ENCODE assay signal across 7 mouse cellular contexts in genomic region chr2:79256001-79256339, GRCm38 (mm10). TPM values are rescaled to one million over a fixed set of nuclear protein-coding genes. Genes with fewer than 3 reads are reported as not detected.
DNase-seq lines count a peak whose midpoint lies in the region; ATAC-seq and TF ChIP-seq lines count a peak whose summit lies in the region.

No protein-coding gene starts in this region.

- peak overlapping the region; percentile 66 for H3K27ac ChIP-seq in lung, embryonic 16.5 days (ENCODE audit: low read length)
- H3K27ac ChIP-seq in limb, embryonic 11.5 days (replicated peaks; ENCODE audit: low read depth, low read length): no peak overlapping the region
- no peak overlapping the region for H3K27ac ChIP-seq in olfactory bulb, adult 2 months (ENCODE audit: insufficient read depth, low read depth, low read length)

- 20% methylated on average over 7 of the region's 7 CpGs for WGBS in lung, embryonic 16.5 days
- 15% methylated on average over 7 of the region's 7 CpGs for WGBS in limb, embryonic 11.5 days
- WGBS in olfactory bulb, adult 2 months: 8% methylated on average over 7 of the region's 7 CpGs

- peak overlapping the region; percentile 63 for H3K9ac ChIP-seq in lung, embryonic 16.5 days (ENCODE audit: low read length)
- peak overlapping the region; percentile 60; the same call in 1 of the 2 replicates for H3K9ac ChIP-seq in limb, embryonic 11.5 days (ENCODE audit: low read length)

- peaks cover 8% of the 10 kb centered on the region; the same call in 1 of the 2 replicates for H3K4me1 ChIP-seq in lung, embryonic 16.5 days (replicated peaks; ENCODE audit: control insufficient read depth, insufficient read depth, low read length)
- H3K4me1 ChIP-seq in erythroblast, embryonic 14.5 days (ENCODE audit: control insufficient read depth): peaks cover 79% of the 10 kb centered on the region
- H3K4me1 ChIP-seq in limb, embryonic 11.5 days (ENCODE audit: control insufficient read depth, insufficient read depth, low read length): peaks cover 8% of the 10 kb centered on the region
- peaks cover 13% of the 10 kb centered on the region for H3K4me1 ChIP-seq in olfactory bulb, adult 2 months (ENCODE audit: control insufficient read depth, insufficient read depth, low read length)

- H3K4me3 ChIP-seq in lung, embryonic 16.5 days (ENCODE audit: low read length): peak overlapping the region; percentile 54
- peak overlapping the region; percentile 83 for H3K4me3 ChIP-seq in erythroblast, embryonic 14.5 days (replicated peaks)
- peak overlapping the region; percentile 46 for H3K4me3 ChIP-seq in limb, embryonic 11.5 days (ENCODE audit: low read depth, low read length)
- H3K4me3 ChIP-seq in olfactory bulb, adult 2 months (ENCODE audit: insufficient read depth, low read depth, low read length): peak overlapping the region; percentile 41

- TF ChIP-seq CTCF in olfactory bulb, adult 2 months (IDR thresholded peaks at IDR 0.05; ENCODE audit: insufficient read depth, low read depth, low read length): no peak

- H3K27me3 ChIP-seq in lung, embryonic 16.5 days (ENCODE audit: control insufficient read depth, insufficient read depth, low read depth, low read length): no peaks in the 10 kb centered on the region
- H3K27me3 ChIP-seq in erythroblast, embryonic 14.5 days (ENCODE audit: control insufficient read depth): peaks cover 5% of the 10 kb centered on the region; the same call in 1 of the 2 replicates
- peaks cover 3% of the 10 kb centered on the region; the same call in 1 of the 2 replicates for H3K27me3 ChIP-seq in limb, embryonic 11.5 days (ENCODE audit: control insufficient read depth, insufficient read depth, low read length)

- no peak for TF ChIP-seq POLR2A in olfactory bulb, adult 2 months (IDR thresholded peaks at IDR 0.05; ENCODE audit: insufficient read depth, low read depth, low read length)

- H3K36me3 ChIP-seq in lung, embryonic 16.5 days (ENCODE audit: control insufficient read depth, insufficient read depth, low read length): no peaks in the 10 kb centered on the region
- H3K36me3 ChIP-seq in erythroblast, embryonic 14.5 days (ENCODE audit: control insufficient read depth): peaks cover 51% of the 10 kb centered on the region
- H3K36me3 ChIP-seq in limb, embryonic 11.5 days (ENCODE audit: control insufficient read depth, insufficient read depth, low read length): no peaks in the 10 kb centered on the region

- H3K9me3 ChIP-seq in lung, embryonic 16.5 days (ENCODE audit: control insufficient read depth, low read length): no peaks in the 10 kb centered on the region
- H3K9me3 ChIP-seq in erythroblast, embryonic 14.5 days (ENCODE audit: control insufficient read depth, low read length): no peaks in the 10 kb centered on the region
- no peaks in the 10 kb centered on the region for H3K9me3 ChIP-seq in limb, embryonic 11.5 days (ENCODE audit: control insufficient read depth, low read length)

- H3K4me2 ChIP-seq in lung, embryonic 16.5 days (ENCODE audit: low read depth, low read length): peak overlapping the region; percentile 82
- peak overlapping the region; percentile 93 for H3K4me2 ChIP-seq in limb, embryonic 11.5 days (ENCODE audit: low read depth, severe bottlenecking)

- no peak for DNase-seq in lung, postnatal 36 days
- no peak for DNase-seq in limb, embryonic 11.5 days (ENCODE audit: low spot score)
- DNase-seq in adrenal gland, adult 2 months: no peak
- DNase-seq in right cerebral cortex, adult 18-20 months: no peak

- peak; percentile 16; the same call in 1 of the 2 replicates for ATAC-seq in lung, embryonic 16.5 days (ENCODE audit: low read depth)
- peak; percentile 25; the same call in 1 of the 2 replicates for ATAC-seq in limb, embryonic 11.5 days (ENCODE audit: insufficient number of reproducible peaks, low FRiP score, low TSS enrichment, low read depth)

RNA-seq across cellular contexts. Expression of gene Itga4, which starts 0.7 kb away (rescaled TPM):
- polyA plus RNA-seq in lung, embryonic 16.5 days (2015; fragmentation: Nextera tagmentation; extraction: Ambion mirVana): 7.3 and 7.4 TPM in 2 replicates
- 1.3 and 1.7 TPM in 2 replicates for polyA plus RNA-seq in erythroblast, embryonic 14.5 days (2012)
- 7.8 and 8.6 TPM in 2 replicates for polyA plus RNA-seq in limb, embryonic 11.5 days (2014; fragmentation: Nextera tagmentation; extraction: Ambion mirVana)
- 89.7 and 183 TPM in 2 replicates for polyA plus RNA-seq in olfactory bulb, adult 2 months (2012; ENCODE audit: insufficient read depth, insufficient read length, low replicate concordance, missing spikeins)
- total RNA-seq in adrenal gland, adult 2 months (2021): 1 to 10 TPM; 1.6 to 1.8 TPM
- 0.28 and 0.43 TPM in 2 replicates for polyA plus RNA-seq in adrenal gland, adult 2 months (2012; rRNA removed)
